Mouse (Mus musculus) forebrain, embryonic 14.5 days (tissue): Measurements from ENCODE around the gene Garem2. TPM values are rescaled to one million over a fixed set of nuclear protein-coding genes. Genes with fewer than 3 reads are reported as not detected.

Experiments
- ATAC-seq: fragments of 200-750 bp; cut with Nextera tagmentation; 2 replicates; pipeline ENCODE4 v1.8.0; 2017; ENCODE audit warnings: mild to moderate bottlenecking, moderate library complexity
- DNase-seq: peaks from one replicate; pipeline ENCODE4 v3.0.0-alpha.2; 2015; ENCODE audit warnings: low spot score
- H3K27ac ChIP-seq: fragments of 300-500 bp; sonication (generic); 2 replicates; pipeline ENCODE4 v1.5.1; 2014; ENCODE audit warnings: low read depth, mild to moderate bottlenecking, control low read depth, low read length, moderate library complexity
- H3K27me3 ChIP-seq: fragments of 300-500 bp; sonication (generic); replicated peaks from 2 replicates; pipeline ENCODE4 v1.6.1; 2014; ENCODE audit warnings: low read length, control low read depth, mixed read lengths; ENCODE audit not compliant: control insufficient read depth, insufficient read depth
- H3K36me3 ChIP-seq: fragments of 300-500 bp; sonication (generic); 2 replicates; pipeline ENCODE4 v1.6.1; 2014; ENCODE audit warnings: low read length, control low read depth; ENCODE audit not compliant: control insufficient read depth, insufficient read depth
- H3K4me1 ChIP-seq: fragments of 300-500 bp; sonication (generic); 2 replicates; pipeline ENCODE4 v1.6.1; 2014; ENCODE audit warnings: antibody characterized with exemption, low read length, control low read depth; ENCODE audit not compliant: control insufficient read depth, insufficient read depth
- H3K4me2 ChIP-seq: fragments of 300-500 bp; sonication (generic); 2 replicates; pipeline ENCODE4 v1.6.1; 2014; ENCODE audit warnings: mild to moderate bottlenecking, control low read depth, low read length
- H3K4me3 ChIP-seq: fragments of 300-500 bp; sonication (generic); 2 replicates; pipeline ENCODE4 v1.5.1; 2014; ENCODE audit warnings: low read depth, low read length, control low read depth
- H3K9ac ChIP-seq: fragments of 300-500 bp; sonication (generic); 2 replicates; pipeline ENCODE4 v1.6.1; 2014; ENCODE audit warnings: mild to moderate bottlenecking, low read length, control low read depth, moderate library complexity
- H3K9me3 ChIP-seq: fragments of 300-500 bp; sonication (generic); replicated peaks from 2 replicates; pipeline ENCODE4 v1.6.1; 2016; ENCODE audit warnings: low read length, control low read depth, mixed read lengths; ENCODE audit not compliant: control insufficient read depth
- WGBS: fragments of 180-500 bp; shearing (Covaris S2); extraction: QIAGEN DNeasy Blood & Tissue Kit; methylation state at CpG from one replicate; pipeline ENCODE4 v1.1.7; 2014; 5-methylcytosine and 5-hydroxymethylcytosine counted together
- polyA plus RNA-seq: library from polyadenylated mRNA; unstranded; fragments of >200 nt; fragmentation: Nextera tagmentation; extraction: Ambion mirVana; gene quantifications from 2 replicates; pipeline ENCODE4 v1.2.1, GENCODE M21; 2014

Garem2 gene
- polyA plus RNA-seq, 1 experiment from 2014 or later, result 11.3 TPM

GRCm38 (mm10) chr5:30153222-30153621 lies 48.3 kb downstream of the Garem2 start:
- Histone ChIP-seq H3K4me2 (no peak overlapping the region), H3K36me3 (no peaks in the 10 kb centered on the region), H3K9me3 (no peaks in the 10 kb centered on the region), H3K4me3 (no peak overlapping the region), H3K27me3 (no peaks in the 10 kb centered on the region), H3K9ac (no peak overlapping the region), H3K27ac (no peak overlapping the region), H3K4me1 (peaks cover 13% of the 10 kb centered on the region)
- no peak for ATAC-seq
- 89% methylated on average over 2 of the region's 2 CpGs for WGBS
- no peak for DNase-seq

DNA sequence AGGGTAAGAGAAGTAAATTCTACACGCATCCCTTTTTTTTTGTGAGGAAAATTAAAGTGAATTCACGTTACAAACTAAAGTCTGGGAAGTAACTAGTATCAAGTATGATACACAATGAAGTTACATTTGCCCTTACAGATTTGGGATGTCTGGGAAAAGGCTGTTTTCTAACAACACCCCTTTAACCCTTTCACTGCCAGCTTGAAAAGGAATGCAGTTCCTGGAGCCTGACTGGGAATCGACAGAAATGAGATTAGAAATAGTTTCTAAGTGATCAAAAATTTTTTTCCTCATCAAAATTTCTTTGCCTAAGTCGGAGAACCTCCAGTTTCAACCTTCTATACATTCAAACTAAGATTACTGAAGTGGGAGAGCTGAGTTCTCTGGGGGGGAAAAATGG lies 49.1 kb downstream of the Garem2 start:
- DNase-seq (peak; percentile 61), ATAC-seq (no peak)
- H3K27ac ChIP-seq, result no peak overlapping the region
- no peaks in the 10 kb centered on the region for H3K36me3 ChIP-seq
- H3K9me3 ChIP-seq, result no peaks in the 10 kb centered on the region
- H3K27me3 ChIP-seq, result no peaks in the 10 kb centered on the region
- H3K4me3 ChIP-seq, result peak overlapping the region; percentile 94
- peak overlapping the region; percentile 87 for H3K4me2 ChIP-seq
- 19% methylated on average over 4 of the region's 4 CpGs for WGBS
- H3K4me1 ChIP-seq, result peaks cover 13% of the 10 kb centered on the region
- H3K9ac ChIP-seq, result peak overlapping the region; percentile 83

GRCm38 (mm10) chr5:30154474-30155394 lies 49.8 kb downstream of the Garem2 start, which contains the start of the genes Hadha and Hadhb:
Hadha (minus strand) TSS chr5:30155162.
Hadhb (plus strand) TSS chr5:30155248.
- Histone ChIP-seq H3K4me2 (peak within 1 kb of the TSS; percentile 87), H3K27ac (peak within 1 kb of the TSS; percentile 84), H3K4me3 (peak within 1 kb of the TSS; percentile 94), H3K9ac (peak within 1 kb of the TSS; percentile 83), H3K36me3 (no peaks in the 10 kb centered on the region), H3K27me3 (no peaks in the 10 kb centered on the region), H3K9me3 (no peaks in the 10 kb centered on the region), H3K4me1 (peaks cover 13% of the 10 kb centered on the region)
- peak; percentile 91 for DNase-seq
- under 1% methylated on average over 53 of the region's 53 CpGs for WGBS
- peak; percentile 93 for ATAC-seq

DNA sequence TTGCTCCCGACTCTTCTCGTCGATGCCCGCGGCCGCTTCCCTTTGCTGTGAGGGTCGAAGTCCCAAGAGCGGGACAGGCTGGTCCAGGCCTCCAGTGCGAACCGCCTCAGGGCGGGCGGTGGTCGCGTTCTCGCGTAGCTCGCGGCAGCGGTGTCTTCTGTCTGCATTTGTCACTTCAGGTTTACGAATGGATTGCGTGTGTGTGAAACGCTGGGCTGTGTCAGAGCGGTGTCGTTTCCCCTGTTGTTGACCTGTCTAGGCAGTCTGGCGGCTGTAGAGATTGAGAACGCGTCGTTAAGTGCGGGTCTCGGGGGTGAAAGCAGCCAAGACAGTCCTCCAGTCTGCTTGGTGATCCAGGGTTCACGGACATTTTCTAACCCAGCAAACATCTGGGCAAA lies 50.4 kb downstream of the Garem2 start:
- Histone ChIP-seq H3K9ac (peak overlapping the region; percentile 83), H3K4me1 (peaks cover 13% of the 10 kb centered on the region), H3K27ac (peak overlapping the region; percentile 84), H3K27me3 (no peaks in the 10 kb centered on the region), H3K36me3 (no peaks in the 10 kb centered on the region), H3K4me2 (peak overlapping the region; percentile 87), H3K9me3 (no peaks in the 10 kb centered on the region), H3K4me3 (peak overlapping the region; percentile 94)
- under 1% methylated on average over 31 of the region's 31 CpGs for WGBS
- DNase-seq, result no peak
- peak; percentile 76 for ATAC-seq

GRCm38 (mm10) chr5:30155821-30156629 lies 51.1 kb downstream of the Garem2 start:
- Histone ChIP-seq H3K4me1 (peaks cover 13% of the 10 kb centered on the region), H3K4me3 (peak overlapping the region; percentile 94), H3K27me3 (no peaks in the 10 kb centered on the region), H3K9ac (peak overlapping the region; percentile 83), H3K4me2 (peak overlapping the region; percentile 87), H3K27ac (no peak overlapping the region), H3K36me3 (no peaks in the 10 kb centered on the region), H3K9me3 (no peaks in the 10 kb centered on the region)
- ATAC-seq (no peak), DNase-seq (no peak)
- 30% methylated on average over 13 of the region's 13 CpGs for WGBS

DNA sequence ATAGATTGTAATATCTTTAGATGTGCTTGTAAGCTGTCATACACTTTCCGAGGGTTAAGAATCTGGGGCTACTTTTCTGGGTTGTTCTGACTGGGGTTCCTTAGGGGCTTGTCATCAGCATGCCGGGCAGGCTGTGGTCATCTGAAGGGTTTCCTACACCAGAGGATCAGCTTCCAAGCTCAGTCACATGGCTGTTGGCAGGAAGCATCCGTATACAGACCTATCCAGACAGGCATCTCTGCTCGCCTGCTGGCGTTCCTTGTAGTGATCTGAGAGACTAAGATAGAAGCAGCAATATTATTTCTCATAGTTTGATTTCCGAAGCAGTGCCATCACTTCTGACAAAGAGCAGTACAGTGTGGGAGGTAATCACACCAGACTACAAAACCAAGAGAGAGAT lies 54.6 kb downstream of the Garem2 start:
- no peaks in the 10 kb centered on the region for H3K27me3 ChIP-seq
- H3K4me2 ChIP-seq, result no peak overlapping the region
- H3K9me3 ChIP-seq, result no peaks in the 10 kb centered on the region
- no peaks in the 10 kb centered on the region; the same call in 1 of the 2 replicates for H3K36me3 ChIP-seq
- peaks cover 7% of the 10 kb centered on the region for H3K4me1 ChIP-seq
- WGBS, result 92% methylated on average over 6 of the region's 6 CpGs
- DNase-seq (no peak), ATAC-seq (no peak)
- H3K9ac ChIP-seq, result no peak overlapping the region
- no peak overlapping the region for H3K4me3 ChIP-seq
- no peak overlapping the region for H3K27ac ChIP-seq

DNA sequence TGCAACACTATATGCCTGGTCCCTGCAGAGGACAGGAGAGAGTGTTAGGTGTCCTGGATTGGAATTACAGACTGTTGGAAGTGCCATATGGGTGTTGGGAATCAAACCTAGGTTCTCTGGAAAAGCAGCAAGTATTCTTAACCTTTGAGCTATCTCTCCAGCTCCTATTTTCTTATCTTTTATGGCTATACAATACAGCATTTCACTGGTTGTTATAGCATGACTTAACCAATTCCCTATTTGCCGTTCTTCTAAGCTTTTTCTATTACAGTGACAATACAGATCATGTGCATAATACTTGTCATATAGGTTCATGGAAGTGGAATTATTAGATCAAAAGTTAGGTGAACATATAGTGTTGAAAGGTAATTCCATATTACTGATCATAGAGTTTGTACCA lies 56.9 kb downstream of the Garem2 start:
- Histone ChIP-seq H3K9me3 (no peaks in the 10 kb centered on the region), H3K4me2 (no peak overlapping the region), H3K27ac (no peak overlapping the region), H3K27me3 (no peaks in the 10 kb centered on the region), H3K4me1 (no peaks in the 10 kb centered on the region), H3K36me3 (peaks cover 3% of the 10 kb centered on the region; the same call in 1 of the 2 replicates), H3K9ac (no peak overlapping the region), H3K4me3 (no peak overlapping the region)
- ATAC-seq, result no peak
- WGBS, result 97% methylated on average over 1 of the region's 1 CpGs
- no peak for DNase-seq

DNA sequence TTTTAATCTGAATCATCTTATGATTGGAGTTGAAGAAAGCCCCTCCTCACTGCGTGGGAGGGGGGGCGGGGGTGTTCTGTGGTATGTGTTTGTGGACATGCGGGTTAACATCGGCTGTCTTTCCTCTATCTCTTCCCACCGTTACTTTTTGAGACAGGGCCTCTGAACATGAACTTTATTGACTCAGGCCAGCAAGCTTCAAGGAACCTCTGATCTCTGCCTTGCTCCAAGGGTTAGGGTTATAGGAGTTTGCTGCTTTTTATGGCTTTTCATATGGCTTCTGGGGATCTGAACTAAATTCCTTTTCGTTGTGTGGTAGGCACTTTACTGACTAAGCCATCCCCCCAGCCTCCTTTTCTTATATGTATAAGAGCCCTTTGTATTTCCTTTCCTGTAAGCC lies 57.4 kb downstream of the Garem2 start:
- H3K9ac ChIP-seq, result no peak overlapping the region
- H3K36me3 ChIP-seq, result peaks cover 5% of the 10 kb centered on the region; the same call in 1 of the 2 replicates
- no peak overlapping the region for H3K4me2 ChIP-seq
- no peaks in the 10 kb centered on the region for H3K4me1 ChIP-seq
- no peak for DNase-seq
- 88% methylated on average over 6 of the region's 6 CpGs for WGBS
- H3K4me3 ChIP-seq, result no peak overlapping the region
- no peak for ATAC-seq
- H3K27me3 ChIP-seq, result no peaks in the 10 kb centered on the region
- H3K9me3 ChIP-seq, result no peaks in the 10 kb centered on the region
- no peak overlapping the region for H3K27ac ChIP-seq
